Mouse (Mus musculus) cerebellum, postnatal 36 days (tissue): Measurements from ENCODE around the gene Foxp1.
A peak's percentile ranks its signal among the peaks of the same experiment; 100 is the strongest.

Source experiments
- DNase-seq, 2 experiments: peaks; one replicate each; pipeline ENCODE4 v3.0.0; 2021 to 2022; ENCODE audit warnings: mixed read lengths in 2 of 2

Foxp1 gene

GRCm38 (mm10) chr6:99108417-99108816 lies 414.1 kb downstream of the Foxp1 start:
- no peak for DNase-seq

DNA sequence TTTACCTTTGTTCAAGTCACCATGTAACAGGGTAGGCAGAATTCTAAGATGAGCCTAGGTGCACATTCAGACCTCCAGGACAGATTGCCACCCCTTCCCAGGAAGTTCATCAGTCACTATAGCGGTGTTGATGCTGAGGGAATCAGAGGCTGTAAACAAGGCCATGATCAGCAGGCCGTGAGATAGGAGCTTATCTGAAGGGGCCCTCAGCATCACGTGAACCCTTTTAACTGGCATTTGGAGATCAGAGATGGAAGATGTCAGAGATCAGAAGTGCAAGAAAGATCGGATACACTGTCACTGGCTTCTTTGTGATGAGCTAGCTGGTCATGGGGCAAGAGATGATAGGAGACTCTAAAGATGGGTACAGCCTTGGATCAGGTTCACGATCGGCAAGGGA lies 414.8 kb downstream of the Foxp1 start:
- DNase-seq = no peak

DNA sequence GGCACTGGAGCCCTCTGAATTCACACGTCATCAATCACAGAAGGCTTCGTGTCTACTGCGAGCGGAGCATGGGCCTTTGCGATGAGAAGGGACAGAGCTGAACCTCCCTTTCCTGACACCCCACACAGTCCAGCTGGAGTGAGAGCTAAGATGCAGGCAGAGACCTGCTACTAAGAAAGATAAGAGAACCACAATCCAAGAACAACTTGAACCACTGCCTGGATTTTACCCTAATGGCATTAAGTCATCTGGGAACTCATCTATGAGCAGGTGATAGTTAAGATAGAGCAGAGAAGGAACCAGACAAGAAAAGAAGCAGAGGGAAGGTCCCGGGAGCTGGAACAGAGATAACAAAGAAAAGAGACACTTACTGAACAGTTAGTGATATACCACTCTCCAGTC lies 415.4 kb downstream of the Foxp1 start:
- no peak for DNase-seq

GRCm38 (mm10) chr6:99105979-99106378 lies 416.5 kb downstream of the Foxp1 start:
- no peak for DNase-seq

- DNase-seq = no peak
Measured at GRCm38 (mm10) chr6:99104446-99104845, 418.1 kb downstream of the Foxp1 start.

DNA sequence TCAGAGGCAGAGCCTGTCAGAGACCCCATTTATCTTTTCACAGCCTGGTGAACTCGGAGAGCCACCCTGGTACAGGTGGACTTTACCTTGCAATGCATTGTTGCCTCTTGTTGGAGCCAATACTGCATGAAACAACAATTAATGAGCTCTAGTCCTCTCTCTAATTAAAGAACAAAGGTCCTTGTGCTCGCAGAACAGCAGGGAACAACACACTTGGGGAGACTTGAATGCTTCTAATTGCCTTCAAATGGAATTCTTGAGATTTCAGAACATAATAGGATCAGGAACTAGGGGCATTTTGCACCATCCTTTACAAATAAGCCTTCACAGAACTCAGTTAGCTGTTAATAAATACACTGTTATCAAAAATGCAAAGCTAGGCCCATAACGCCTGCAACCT lies 418.6 kb downstream of the Foxp1 start:
- DNase-seq = no peak

DNA sequence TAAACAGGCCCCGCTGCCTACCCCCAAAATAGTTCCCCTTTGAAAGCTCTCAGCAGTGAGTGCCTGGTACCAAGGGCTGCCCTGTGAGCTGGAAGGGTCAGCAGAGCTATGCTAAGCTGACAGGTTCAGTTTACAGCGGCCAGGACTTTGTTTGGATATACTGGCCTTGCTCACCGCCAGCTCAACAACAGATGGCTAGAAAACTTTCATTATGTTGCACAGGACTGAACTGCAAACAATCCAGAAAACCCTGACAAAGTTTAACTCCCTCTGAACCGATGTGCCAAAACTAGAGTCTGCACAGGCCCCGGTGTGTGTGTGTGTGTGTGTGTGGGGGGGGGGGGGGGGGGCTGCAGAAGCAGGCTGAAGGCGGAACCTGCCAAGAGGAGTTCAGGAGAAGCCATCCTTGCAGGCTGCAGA lies 421.0 kb downstream of the Foxp1 start:
- no peak for DNase-seq

DNA sequence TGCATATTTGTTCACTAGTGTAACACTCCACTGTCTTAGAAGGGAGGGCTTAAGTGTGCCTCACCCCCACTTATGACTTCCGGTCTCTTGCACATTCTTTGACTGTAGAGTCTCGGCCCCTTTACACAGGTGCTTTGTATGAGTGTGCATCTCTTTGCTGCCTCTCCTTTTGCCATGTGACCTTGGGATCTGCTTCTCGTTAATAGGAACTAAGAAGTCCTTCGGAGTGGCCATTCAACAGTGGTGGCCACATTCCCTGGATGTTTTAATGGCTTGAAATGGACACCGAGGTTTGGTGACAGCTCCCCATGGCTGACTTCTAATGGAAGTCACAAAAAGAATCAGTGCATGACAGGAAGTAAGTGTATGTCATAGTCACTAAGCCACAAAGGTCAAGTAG lies 422.2 kb downstream of the Foxp1 start:
- DNase-seq = no peak

DNA sequence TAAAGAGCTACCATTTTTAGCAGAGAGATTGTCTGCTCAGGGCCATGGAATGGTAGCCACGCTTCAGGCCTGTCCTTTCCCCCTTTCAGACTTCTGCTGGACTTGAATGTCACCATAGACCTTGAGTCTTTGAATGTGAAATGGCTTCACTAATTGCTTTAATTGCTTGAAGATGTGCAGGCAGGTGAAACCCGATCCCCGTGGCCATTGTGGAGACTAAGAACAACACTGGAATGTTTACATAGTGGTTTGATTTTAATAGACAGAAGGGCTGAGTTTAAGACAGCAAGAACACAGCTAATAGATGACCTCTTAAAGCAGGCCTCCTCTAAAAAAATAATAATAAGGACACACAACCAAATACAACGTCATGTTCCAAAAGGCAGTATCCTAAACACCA lies 422.7 kb downstream of the Foxp1 start:
- no peak for DNase-seq

DNA sequence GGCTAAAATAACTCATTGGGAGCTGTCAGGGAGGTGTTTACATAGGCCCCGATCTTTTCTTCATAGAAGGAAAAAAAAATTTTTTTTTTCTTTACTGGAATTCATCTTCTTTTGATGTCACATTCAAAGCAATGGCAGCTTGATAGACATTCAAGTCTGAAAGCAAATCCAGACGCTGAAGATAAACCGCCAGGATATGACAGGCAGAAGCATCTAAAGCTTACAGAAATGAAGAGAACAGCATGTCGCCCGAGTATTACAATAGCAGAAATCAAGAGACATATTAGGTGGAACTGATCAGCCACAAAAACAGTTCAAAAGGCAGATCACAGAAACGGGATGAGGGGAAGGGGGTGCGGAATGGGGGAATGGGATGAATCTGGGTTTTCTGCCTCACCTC lies 425.3 kb downstream of the Foxp1 start:
- DNase-seq = no peak

GRCm38 (mm10) chr6:99096776-99097166 lies 425.8 kb downstream of the Foxp1 start:
- DNase-seq = no peak

DNA sequence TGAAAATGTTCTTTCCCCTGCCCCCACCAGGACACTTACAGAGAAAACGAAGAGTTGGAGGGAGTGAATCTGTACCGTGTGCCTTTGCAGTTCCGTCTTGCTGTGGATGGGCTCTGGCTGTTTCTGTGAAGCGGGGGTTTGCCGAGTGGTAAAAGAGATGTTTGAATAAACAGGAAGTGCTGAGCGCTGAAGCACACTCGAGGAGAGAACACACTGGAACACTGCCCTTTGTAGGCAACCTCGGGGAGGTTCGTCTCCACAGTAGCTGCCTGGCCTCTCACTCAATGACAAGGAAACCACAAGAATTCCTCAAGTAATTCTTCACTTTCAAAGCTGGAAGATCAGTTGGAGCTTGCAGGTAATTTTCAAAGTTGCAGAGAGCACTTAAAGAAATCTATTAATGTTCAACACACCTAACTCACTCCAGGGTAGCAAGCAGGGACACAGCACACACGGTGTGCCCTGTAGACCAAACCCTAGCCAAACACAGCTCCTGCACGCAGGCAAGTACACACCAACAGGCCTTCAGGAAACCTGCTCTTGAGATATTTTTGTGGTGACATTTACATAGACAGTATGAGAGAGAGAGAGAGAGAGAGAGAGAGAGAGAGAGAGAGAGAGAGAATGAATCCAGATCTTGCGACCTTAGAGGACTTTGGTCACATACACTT lies 426.3 kb downstream of the Foxp1 start:
- no peak for DNase-seq

DNA sequence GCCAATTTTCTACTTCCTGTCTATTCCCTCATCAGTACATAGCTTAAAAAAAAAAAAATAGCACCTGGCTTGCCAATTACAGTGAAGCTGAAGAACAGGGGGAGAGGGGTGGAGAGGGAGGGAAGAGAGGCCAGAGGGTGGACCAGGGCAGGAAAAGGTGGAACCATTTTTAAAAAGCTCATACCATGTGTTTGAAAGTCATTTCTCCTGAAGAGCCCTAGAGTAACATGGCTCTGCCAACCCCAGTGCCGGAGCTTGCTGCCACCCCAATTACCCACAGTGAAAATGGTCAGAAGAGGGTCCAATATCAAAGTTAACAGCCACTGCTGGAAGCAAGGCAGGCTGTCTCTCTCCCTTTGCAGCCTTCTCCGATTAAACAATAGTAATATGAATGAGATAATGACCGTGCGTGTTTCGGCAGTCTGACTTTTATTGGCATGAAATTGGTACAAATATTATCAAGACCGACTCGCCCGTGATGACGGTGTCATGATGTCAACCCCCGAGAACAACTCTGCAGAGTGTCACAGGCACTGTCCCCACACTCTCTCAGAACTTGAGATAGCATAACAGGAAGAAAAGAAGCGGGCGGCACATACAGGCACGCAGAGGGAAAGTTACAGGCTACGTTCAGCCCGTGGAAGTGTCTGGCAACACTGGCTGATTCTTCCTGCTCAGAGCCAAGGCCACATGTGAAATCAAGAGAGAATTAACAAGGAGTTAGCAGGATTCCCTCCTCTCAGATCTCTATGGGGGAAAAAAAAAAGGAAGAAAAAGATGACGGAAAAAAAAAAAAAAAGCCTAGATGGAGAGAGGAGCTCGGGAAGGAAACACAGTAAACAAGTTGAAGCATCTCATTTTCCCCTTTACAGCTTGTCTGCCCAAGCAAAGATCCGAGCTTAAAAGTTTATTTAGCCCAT lies 427.1 kb downstream of the Foxp1 start:
- no peak for DNase-seq

DNA sequence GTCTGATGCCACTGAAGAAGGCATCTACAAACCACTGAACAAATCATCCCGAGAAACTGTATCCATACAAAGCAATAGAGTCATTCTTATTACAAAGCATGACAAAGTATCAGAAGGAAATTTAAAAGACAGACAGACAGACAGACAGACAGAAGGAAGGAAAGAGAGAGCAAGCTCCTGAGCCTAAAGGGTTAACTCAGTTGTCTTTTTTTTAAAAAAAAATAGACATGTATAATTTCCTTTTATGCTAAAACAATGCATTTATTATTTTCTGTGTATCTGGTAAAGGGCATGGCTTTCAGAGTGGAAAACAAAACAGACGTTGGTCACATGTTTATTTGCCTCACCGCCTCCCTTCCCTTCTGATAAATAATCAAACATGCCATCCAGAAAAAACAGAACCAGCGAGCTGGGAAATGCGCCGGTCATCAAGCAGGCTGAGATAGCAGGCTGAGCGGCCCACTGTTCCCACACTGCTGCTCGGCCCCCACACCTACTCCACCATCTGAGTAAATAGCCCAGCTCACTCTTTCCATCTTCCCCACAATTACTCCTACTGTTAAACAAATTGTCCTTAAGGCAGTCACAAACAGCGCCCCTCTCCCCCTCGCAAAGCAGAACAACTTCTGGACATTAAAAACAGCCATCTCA lies 428.1 kb downstream of the Foxp1 start:
- DNase-seq = no peak

GRCm38 (mm10) chr6:99093856-99094255 lies 428.7 kb downstream of the Foxp1 start:
- DNase-seq = no peak

GRCm38 (mm10) chr6:99093208-99093607 lies 429.3 kb downstream of the Foxp1 start:
- no peak for DNase-seq

DNA sequence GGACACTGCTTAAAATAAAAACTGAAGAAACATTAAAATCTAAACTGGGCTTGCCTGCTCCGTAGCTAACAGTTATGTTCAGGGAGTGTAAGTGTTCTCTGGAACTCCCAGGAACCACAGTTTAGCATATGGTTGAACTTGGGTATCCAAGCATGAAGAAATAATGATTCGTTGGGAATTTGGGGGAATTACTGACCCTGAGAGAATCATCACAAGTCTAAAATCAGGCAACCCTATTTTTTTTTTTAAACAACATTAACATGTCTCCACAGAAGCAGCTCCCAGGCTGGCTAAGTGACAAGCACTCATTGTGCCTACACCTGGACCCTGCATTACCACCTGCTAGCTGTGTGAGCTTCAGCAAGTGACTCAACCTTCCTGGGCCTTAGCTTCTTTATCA lies 430.7 kb downstream of the Foxp1 start:
- DNase-seq = no peak

DNA sequence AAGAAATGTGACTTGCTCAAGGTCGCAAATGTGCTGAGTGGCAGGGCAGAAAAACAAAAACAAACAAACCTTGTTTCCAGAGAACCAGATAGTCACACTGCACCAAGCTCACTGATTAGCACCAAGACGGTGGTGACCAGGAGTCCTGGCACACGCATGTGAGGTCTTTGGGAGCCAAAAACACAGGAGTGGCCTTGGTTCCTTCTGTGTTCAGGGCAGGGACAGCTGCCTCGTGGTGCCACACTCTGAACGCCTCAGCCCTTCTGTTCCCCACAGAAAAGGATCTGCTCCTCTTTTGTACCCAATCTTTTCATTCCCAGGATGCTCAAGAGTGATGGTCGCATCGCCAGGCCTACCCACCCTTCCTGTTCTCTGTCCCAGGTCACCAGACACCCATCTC lies 434.9 kb downstream of the Foxp1 start:
- no peak for DNase-seq

DNA sequence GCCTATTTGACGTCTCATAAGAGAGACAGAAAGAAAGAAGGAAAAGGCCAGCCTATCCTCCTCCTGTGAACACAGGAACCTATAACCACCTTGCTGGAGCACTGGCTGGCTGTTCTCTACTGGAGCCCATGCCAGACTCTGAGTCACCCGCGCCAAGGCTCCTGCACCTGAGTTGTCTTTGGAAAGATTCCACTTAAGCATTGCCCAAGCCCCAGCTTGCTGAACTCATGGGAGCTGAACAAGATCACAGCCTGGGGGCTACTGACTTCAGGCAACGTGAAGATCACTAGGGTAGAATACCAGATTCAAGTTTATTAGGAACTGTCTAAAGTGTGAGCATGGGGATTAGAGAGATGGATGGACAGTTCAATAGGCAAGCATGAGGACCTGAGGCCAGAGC lies 437.6 kb downstream of the Foxp1 start:
- peak; percentile 79 to 82 for DNase-seq

DNA sequence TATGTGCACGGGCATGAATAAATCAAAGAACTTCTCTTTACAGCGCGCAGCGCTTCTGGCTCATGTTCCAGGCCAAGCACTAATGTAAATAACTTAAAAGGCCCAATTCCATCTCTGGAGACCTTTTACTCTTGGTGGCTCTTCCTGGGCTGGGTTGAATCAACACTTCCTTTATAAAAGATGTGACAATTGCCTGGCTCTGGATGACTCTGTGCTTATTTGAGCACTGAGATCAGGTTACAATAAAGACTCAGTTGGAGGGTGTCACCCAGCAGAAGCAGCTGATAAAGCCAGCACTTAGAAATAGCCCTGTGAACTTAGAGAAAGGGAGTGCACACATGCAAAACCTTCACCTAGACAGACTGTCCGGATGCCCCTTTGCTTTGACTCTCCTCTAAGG lies 441.3 kb downstream of the Foxp1 start:
- no peak for DNase-seq

DNA sequence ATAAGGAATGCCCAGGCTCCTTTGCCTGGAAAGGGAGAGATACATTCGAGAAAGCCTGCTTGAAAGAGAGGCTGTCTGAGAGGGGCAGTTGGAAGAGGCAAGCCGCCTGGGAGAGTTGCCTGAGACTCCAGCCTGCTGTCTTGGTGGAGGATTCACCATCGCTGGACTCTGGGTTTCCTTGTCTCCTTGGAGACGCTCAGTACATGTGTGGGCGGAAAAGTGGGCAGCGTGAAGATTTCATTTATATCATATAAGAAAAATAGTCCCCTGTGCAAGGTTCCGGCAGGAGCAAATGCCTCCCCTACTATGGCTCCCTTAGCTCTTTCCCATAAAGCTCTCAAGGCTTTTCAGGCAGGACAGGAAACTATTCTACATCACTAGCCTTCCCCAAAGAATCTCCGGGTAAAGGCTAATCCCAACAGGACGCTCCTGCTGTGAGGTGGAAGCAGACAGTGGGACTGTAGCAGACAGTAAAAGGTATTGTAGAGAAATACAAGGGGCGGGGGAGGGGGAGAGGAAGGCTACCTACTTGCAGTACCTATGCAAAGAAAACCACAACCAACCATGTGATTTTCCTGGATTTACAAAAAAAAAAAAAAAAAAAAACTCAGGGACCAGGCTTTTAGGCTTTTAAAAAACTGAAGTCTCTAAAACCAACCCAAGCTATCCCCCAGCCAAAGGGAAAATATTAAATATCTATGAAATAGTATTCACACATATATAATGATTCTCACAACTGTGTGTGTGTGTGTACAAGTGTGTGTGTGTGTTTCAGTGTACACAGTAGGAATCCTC lies 443.3 kb downstream of the Foxp1 start:
- no peak for DNase-seq

DNA sequence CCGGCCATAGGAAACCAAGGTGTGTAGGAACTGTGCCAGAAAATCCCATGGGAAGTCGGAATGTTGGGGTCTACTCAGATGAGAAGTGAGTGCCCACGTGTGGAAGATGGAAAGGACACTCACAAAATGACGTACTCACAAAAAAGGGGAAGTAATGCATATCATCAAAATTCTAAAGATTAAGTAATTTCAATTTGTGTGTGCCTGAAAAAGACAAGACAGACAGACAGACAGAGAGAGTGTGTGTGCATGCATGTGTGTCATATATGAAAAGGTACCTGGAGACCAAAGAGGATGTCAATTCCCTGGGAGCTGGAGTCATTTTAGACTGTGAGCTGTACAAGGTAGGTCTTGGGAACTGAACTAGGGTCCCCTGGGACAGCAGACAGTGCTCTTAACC lies 444.4 kb downstream of the Foxp1 start:
- no peak for DNase-seq
